Mouse (Mus musculus): ENCODE data around the gene Slbp. TPM values are rescaled to one million over a fixed set of nuclear protein-coding genes. Genes with fewer than 3 reads are reported as not detected.

Gene Slbp
- 87.4 and 132 TPM in 2 replicates for polyA plus RNA-seq (2012; rRNA removed)

DNA sequence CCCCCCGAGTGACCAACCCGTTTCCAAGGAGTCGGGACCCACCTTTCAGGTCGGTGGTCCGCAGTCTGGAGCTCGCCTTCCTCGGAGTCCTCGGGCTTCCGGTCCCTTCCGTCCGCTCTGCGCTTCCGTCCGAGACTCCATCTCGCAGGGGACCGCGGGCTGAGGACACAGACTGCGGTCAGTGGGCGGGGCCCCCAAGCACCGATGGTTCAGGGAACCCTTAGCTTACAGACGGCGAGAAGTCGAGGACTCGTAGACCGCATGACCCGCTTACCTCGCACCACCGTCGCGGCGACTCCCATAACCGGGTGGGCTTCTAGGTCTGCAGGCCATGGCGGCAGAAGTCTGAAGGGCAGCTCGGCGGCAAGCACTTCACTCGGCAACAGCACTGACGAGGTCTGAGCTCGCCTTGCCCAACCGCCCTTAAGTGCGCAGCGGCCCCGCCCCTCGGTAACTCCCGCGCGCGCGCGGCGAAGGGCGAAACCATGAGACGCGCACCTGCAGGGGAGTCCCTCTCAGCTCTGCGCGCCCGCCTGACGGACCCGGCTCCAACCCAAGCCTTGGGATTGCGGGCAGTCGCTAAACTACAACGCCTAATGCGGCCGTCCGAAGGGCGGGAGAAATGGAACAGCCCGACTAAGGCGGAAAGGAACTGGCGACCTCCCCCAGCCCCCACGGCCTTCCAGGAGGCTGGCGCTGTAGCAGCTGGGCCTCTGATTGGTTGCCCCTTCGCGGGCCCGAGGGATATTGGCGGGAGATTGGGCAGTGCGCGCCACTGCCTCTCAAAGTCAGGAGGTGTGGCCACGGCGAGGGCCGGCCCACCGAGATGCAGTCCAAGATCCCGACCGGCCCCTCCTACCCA, at the start of gene Slbp:
Gene Slbp (minus strand): TSS at position 654 of the 862 bp plus-strand sequence.
- H3K4me1 ChIP-seq (replicated peaks; ENCODE audit: control insufficient read depth, insufficient read depth, low read length) = peaks cover 9% of the 10 kb centered on the region
- H3K27ac ChIP-seq (ENCODE audit: control insufficient read depth, insufficient read depth, low read length) = peak within 1 kb of the TSS; percentile 44
- under 1% methylated on average over 82 of the region's 82 CpGs for WGBS
- peaks cover 11% of the 10 kb centered on the region for H3K36me3 ChIP-seq (ENCODE audit: control insufficient read depth, insufficient read depth, low read length)
- H3K27me3 ChIP-seq (ENCODE audit: control insufficient read depth, insufficient read depth, low read length) = no peaks in the 10 kb centered on the region
- peak; percentile 92 for DNase-seq
- H3K4me3 ChIP-seq (ENCODE audit: control insufficient read depth, insufficient read depth, low read length) = peak within 1 kb of the TSS; percentile 90
- 0 out of 2 replicates have a peak, but pooled peaks have one; percentile 10 for TF ChIP-seq CTCF (IDR thresholded peaks at IDR 0.05; ENCODE audit: borderline replicate concordance, control insufficient read depth, extremely low read depth, insufficient read depth, low read length, poor library complexity)
- peak; percentile 91 for TF ChIP-seq POLR2A (IDR thresholded peaks at IDR 0.05; ENCODE audit: control insufficient read depth, extremely low read depth, insufficient read depth, low read length, poor library complexity)

DNA sequence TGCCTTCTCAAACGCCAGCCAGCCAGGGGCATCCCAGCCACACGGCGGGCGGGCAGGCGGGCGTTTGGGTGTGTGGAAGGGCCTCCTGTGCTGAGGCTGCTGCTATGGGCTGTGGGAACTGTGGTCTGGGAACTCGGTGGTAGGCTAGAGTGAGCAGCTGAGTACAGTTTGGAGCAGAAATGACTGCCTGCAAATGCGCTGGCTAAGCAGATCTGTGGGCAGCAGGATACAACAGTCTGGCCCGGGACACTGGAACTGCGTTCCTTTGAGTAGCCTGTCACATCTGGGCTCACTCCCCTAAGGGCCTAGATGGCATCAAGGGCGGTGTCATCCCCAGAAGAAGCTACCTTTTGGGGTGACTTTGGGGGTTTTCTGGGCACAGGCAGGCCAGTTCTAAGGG, 49.5 kb upstream of the Slbp start:
- Histone ChIP-seq H3K36me3 (ENCODE audit: control insufficient read depth, insufficient read depth, low read length) (no peaks in the 10 kb centered on the region), H3K4me3 (ENCODE audit: control insufficient read depth, insufficient read depth, low read length) (no peak overlapping the region), H3K27me3 (ENCODE audit: control insufficient read depth, insufficient read depth, low read length) (no peaks in the 10 kb centered on the region), H3K4me1 (replicated peaks; ENCODE audit: control insufficient read depth, insufficient read depth, low read length) (no peaks in the 10 kb centered on the region), H3K27ac (ENCODE audit: control insufficient read depth, insufficient read depth, low read length) (no peak overlapping the region)
- no peak for DNase-seq
- no peak for TF ChIP-seq POLR2A (IDR thresholded peaks at IDR 0.05; ENCODE audit: control insufficient read depth, extremely low read depth, insufficient read depth, low read length, poor library complexity)
- TF ChIP-seq CTCF (IDR thresholded peaks at IDR 0.05; ENCODE audit: borderline replicate concordance, control insufficient read depth, extremely low read depth, insufficient read depth, low read length, poor library complexity) = no peak
- 76% methylated on average over 11 of the region's 11 CpGs for WGBS

DNA sequence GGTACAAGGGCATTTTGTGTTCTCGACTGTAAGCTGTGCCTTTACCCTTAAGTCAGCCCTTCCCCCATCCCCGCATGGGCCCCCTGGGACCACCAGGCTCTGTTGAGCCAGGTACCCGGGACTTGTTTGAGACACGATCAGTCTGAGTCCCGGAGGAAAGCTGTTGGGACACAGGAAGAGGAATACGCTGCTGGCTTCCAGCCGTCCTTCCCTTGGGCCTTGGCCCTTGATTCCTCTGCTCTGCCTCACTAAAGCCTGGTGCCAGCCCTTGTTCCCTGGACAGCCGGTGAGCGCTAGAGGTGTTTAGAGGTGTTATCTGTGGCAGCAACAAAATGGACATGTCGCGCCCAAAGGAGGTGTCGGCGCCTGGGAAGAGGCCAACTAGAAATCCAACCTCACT, 47.6 kb upstream of the Slbp start:
- Histone ChIP-seq H3K4me1 (replicated peaks; ENCODE audit: control insufficient read depth, insufficient read depth, low read length) (0 out of 2 replicates have a peak, but pooled peaks cover 5% of the 10 kb centered on the region), H3K27me3 (ENCODE audit: control insufficient read depth, insufficient read depth, low read length) (peaks cover 2% of the 10 kb centered on the region; the same call in 1 of the 2 replicates), H3K36me3 (ENCODE audit: control insufficient read depth, insufficient read depth, low read length) (no peaks in the 10 kb centered on the region), H3K27ac (ENCODE audit: control insufficient read depth, insufficient read depth, low read length) (no peak overlapping the region), H3K4me3 (ENCODE audit: control insufficient read depth, insufficient read depth, low read length) (no peak overlapping the region)
- no peak for TF ChIP-seq POLR2A (IDR thresholded peaks at IDR 0.05; ENCODE audit: control insufficient read depth, extremely low read depth, insufficient read depth, low read length, poor library complexity)
- DNase-seq = no peak
- 89% methylated on average over 13 of the region's 13 CpGs for WGBS

DNA sequence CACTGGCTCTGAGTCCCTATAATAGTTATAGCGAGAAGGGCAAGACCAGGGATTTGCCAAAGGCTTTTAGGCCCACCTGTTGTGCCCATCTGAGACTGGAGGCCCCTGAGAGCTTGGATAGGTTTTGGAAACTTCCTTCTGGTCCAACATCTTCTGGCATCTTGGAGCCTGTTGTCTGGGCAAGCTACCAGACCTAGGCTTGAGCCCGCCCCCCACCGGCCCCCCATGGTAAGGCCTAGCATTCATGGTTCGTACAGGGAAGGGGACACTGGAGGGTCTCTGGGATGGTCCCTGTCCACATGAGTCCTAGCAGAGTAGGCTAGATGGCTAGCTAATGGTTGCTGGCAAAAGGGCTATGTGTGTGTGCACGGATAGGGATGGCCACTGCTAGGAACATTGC, 46.3 kb upstream of the Slbp start:
- peaks cover 6% of the 10 kb centered on the region; the same call in 1 of the 2 replicates for H3K27me3 ChIP-seq (ENCODE audit: control insufficient read depth, insufficient read depth, low read length)
- H3K27ac ChIP-seq (ENCODE audit: control insufficient read depth, insufficient read depth, low read length) = no peak overlapping the region

DNA sequence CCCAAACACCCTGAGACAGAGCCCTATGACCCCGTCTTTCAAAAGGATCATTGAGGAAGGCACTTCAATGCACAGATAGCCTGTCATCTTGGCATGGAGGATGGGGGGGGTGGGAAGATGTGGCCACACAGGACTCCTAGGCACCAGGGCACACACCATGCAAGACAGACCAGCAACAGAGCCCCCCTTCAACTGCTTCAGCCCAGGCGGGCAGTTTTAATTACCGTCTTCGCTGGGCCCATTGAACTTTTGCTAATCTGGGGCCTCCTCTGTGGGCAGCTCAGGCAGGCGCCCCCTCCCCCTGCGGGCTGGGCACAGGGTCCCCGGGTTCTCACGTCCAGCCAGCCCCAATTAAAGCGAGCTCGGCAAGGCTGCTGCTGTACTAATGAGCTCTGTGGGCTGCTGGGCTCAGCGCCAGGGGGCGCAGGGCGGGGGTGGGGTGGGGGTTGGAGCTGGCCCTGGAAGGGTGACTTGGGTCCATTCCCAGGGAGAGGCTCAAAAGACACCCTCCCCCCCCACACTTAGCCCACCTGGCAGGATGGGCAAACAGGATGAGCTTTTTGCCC, 45.7 kb upstream of the Slbp start:
- H3K27ac ChIP-seq (ENCODE audit: control insufficient read depth, insufficient read depth, low read length) = no peak overlapping the region
- 83% methylated on average over 13 of the region's 13 CpGs for WGBS
- 0 out of 2 replicates have a peak, but pooled peaks cover 5% of the 10 kb centered on the region for H3K4me1 ChIP-seq (replicated peaks; ENCODE audit: control insufficient read depth, insufficient read depth, low read length)
- no peak for TF ChIP-seq POLR2A (IDR thresholded peaks at IDR 0.05; ENCODE audit: control insufficient read depth, extremely low read depth, insufficient read depth, low read length, poor library complexity)
- no peak for TF ChIP-seq CTCF (IDR thresholded peaks at IDR 0.05; ENCODE audit: borderline replicate concordance, control insufficient read depth, extremely low read depth, insufficient read depth, low read length, poor library complexity)
- no peaks in the 10 kb centered on the region for H3K36me3 ChIP-seq (ENCODE audit: control insufficient read depth, insufficient read depth, low read length)
- no peak overlapping the region for H3K4me3 ChIP-seq (ENCODE audit: control insufficient read depth, insufficient read depth, low read length)
- DNase-seq = no peak
- H3K27me3 ChIP-seq (ENCODE audit: control insufficient read depth, insufficient read depth, low read length) = peaks cover 6% of the 10 kb centered on the region; the same call in 1 of the 2 replicates

More for the DNA sequence above, 46.3 kb upstream of the Slbp start:
- H3K36me3 ChIP-seq (ENCODE audit: control insufficient read depth, insufficient read depth, low read length) = no peaks in the 10 kb centered on the region
- TF ChIP-seq POLR2A (IDR thresholded peaks at IDR 0.05; ENCODE audit: control insufficient read depth, extremely low read depth, insufficient read depth, low read length, poor library complexity) (no peak), CTCF (IDR thresholded peaks at IDR 0.05; ENCODE audit: borderline replicate concordance, control insufficient read depth, extremely low read depth, insufficient read depth, low read length, poor library complexity) (no peak)
- H3K4me1 ChIP-seq (replicated peaks; ENCODE audit: control insufficient read depth, insufficient read depth, low read length) = 0 out of 2 replicates have a peak, but pooled peaks cover 5% of the 10 kb centered on the region
- 97% methylated on average over 5 of the region's 5 CpGs for WGBS
- DNase-seq = no peak
- no peak overlapping the region for H3K4me3 ChIP-seq (ENCODE audit: control insufficient read depth, insufficient read depth, low read length)

DNA sequence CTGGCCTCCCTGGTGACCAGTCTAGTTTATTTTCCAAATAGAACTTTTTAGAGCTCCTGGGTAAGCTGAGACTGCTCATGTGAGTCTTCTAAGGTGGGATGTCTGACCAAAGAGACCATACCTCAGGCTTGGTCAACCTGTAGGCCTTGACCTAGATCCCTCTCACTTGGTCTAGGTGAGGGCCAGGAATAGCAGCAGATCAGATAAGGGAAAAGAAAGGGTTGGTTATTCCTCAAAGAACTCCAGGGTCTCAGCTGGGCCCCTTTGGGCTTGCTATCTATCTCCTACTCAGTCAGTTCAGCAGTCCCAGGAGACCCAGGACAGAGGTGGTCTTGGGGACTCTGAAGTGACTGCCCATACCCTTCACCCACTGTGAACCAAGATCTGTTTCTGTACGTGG, 45.2 kb upstream of the Slbp start:
- no peak for DNase-seq
- H3K4me3 ChIP-seq (ENCODE audit: control insufficient read depth, insufficient read depth, low read length) = no peak overlapping the region
- no peak for TF ChIP-seq POLR2A (IDR thresholded peaks at IDR 0.05; ENCODE audit: control insufficient read depth, extremely low read depth, insufficient read depth, low read length, poor library complexity)
- no peak for TF ChIP-seq CTCF (IDR thresholded peaks at IDR 0.05; ENCODE audit: borderline replicate concordance, control insufficient read depth, extremely low read depth, insufficient read depth, low read length, poor library complexity)
- peaks cover 10% of the 10 kb centered on the region; the same call in 1 of the 2 replicates for H3K27me3 ChIP-seq (ENCODE audit: control insufficient read depth, insufficient read depth, low read length)
- H3K36me3 ChIP-seq (ENCODE audit: control insufficient read depth, insufficient read depth, low read length) = no peaks in the 10 kb centered on the region
- no peak overlapping the region for H3K27ac ChIP-seq (ENCODE audit: control insufficient read depth, insufficient read depth, low read length)
- 0 out of 2 replicates have a peak, but pooled peaks cover 5% of the 10 kb centered on the region for H3K4me1 ChIP-seq (replicated peaks; ENCODE audit: control insufficient read depth, insufficient read depth, low read length)
- WGBS = 90% methylated on average over 1 of the region's 1 CpGs
